Mouse (Mus musculus): Measurements from ENCODE around the gene Dock10. TPM values are rescaled to one million over a fixed set of nuclear protein-coding genes. Genes with fewer than 3 reads are reported as not detected.
A peak's percentile ranks its signal among the peaks of the same experiment; 100 is the strongest.

Gene Dock10
- polyA plus RNA-seq, 1 experiment = 3.4 TPM

DNA sequence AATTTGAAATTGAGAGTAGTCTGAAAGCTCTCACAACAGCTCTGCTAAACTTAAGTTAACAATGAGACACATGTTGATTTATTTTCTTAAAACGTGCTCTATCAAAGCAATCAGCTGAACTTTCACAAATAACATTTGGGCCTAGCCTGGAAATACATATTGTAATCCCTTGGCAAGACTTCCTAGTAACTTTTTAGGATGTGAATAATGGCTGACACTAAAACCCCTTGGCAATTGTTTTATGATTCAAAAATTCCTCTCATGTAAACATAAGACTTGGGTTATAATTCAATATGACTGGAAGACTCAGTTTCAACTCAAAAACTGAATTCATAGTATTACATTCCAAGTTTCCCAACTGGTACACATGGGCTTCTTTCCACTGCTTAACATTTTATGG, 133.0 kb downstream of the Dock10 start:
- no peaks in the 10 kb centered on the region; the same call in 1 of the 2 replicates for H3K4me1 ChIP-seq (ENCODE audit: control insufficient read depth, insufficient read depth, insufficient read length, low read length)
- no peak overlapping the region for H3K27ac ChIP-seq (replicated peaks; ENCODE audit: low read depth, low read length)

DNA sequence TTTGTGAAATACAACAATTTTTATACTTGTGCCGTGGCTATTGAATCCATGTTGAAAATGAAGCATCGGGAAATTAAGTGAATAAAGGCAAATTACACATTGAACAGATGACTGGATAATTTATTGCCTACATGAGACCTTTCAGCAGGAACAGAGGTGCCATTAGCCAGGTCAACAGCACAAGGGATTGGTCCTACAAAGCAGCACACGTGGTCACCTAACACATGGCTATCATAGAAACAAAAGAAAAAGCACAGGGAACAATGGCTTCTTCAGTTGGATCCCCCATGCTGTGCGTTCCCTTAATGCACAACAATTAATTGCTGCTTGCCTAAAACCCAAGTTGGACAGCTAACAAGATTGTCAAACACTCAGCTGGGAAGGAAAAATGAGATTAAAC, 133.8 kb downstream of the Dock10 start:
- Histone ChIP-seq H3K4me1 (ENCODE audit: control insufficient read depth, insufficient read depth, insufficient read length, low read length) (no peaks in the 10 kb centered on the region; the same call in 1 of the 2 replicates), H3K4me3 (ENCODE audit: insufficient read depth, low read depth, low read length) (no peak overlapping the region), H3K27ac (replicated peaks; ENCODE audit: low read depth, low read length) (no peak overlapping the region)

More for the DNA sequence above, 133.0 kb downstream of the Dock10 start:
- no peak overlapping the region for H3K4me3 ChIP-seq (ENCODE audit: insufficient read depth, low read depth, low read length)

DNA sequence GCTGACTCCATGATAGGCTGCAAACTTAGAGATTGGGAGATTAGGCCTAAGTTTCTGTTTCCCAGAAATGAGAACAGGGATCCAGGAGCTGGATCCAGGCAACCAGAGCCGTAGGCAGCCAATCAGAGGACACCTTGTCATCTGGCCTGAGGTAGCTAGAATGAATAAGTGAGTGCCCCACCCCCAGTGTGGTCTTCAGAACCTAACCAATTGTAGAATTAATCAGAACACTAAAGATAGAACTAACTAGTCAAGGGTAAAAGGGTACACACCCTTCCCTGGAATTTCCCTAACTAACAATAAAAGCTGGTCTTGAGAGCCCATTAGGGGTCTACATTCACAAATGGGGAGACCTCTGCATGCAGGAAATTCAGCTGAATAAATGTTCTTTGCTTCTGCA, 135.7 kb downstream of the Dock10 start:
- Histone ChIP-seq H3K4me1 (ENCODE audit: control insufficient read depth, insufficient read depth, insufficient read length, low read length) (peaks cover 2% of the 10 kb centered on the region; the same call in 1 of the 2 replicates), H3K27ac (replicated peaks; ENCODE audit: low read depth, low read length) (no peak overlapping the region), H3K4me3 (ENCODE audit: insufficient read depth, low read depth, low read length) (no peak overlapping the region)

DNA sequence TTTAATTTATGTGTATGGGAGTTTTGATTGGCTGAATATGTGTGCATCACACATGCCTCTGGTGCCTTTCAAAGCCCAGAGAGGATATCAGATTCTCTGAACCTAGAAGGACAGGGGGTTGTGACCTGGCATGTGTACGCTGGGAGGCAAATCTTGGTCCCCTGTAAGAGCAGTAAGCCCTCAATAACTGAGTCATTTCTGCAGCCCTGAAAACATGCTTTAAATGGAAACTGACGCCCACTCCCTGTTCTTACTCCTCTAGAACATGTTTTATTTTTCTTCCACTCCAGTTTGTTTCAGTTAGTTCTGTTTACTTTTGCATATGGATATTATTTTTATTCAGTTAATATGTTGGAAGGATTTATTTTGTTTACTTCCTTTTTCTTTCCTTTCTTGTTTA, 139.2 kb downstream of the Dock10 start:
- Histone ChIP-seq H3K27ac (replicated peaks; ENCODE audit: low read depth, low read length) (no peak overlapping the region), H3K4me3 (ENCODE audit: insufficient read depth, low read depth, low read length) (no peak overlapping the region), H3K4me1 (ENCODE audit: control insufficient read depth, insufficient read depth, insufficient read length, low read length) (peaks cover 2% of the 10 kb centered on the region; the same call in 1 of the 2 replicates)

DNA sequence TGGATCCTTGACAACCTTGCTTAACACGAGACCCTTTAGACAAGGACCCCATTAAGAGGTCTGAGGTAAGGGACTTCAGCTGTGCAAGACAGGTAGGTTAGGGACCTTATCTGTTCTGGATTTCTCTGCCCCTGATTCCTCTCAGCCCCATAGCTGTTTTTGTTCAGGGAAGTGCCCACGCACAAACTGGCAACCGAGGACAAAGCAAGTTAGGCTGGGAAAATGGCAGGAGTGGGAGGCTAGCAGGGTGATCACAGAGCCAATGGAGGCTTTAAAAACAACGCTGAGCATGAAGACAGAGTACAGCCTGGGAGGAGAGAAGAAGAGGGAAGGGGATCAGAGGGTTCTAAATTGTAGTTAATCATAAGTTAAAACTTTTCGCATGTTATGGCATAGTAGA, 141.7 kb downstream of the Dock10 start:
- Histone ChIP-seq H3K4me3 (ENCODE audit: insufficient read depth, low read depth, low read length) (no peak overlapping the region), H3K27ac (replicated peaks; ENCODE audit: low read depth, low read length) (no peak overlapping the region), H3K4me1 (ENCODE audit: control insufficient read depth, insufficient read depth, insufficient read length, low read length) (peaks cover 2% of the 10 kb centered on the region; the same call in 1 of the 2 replicates)

DNA sequence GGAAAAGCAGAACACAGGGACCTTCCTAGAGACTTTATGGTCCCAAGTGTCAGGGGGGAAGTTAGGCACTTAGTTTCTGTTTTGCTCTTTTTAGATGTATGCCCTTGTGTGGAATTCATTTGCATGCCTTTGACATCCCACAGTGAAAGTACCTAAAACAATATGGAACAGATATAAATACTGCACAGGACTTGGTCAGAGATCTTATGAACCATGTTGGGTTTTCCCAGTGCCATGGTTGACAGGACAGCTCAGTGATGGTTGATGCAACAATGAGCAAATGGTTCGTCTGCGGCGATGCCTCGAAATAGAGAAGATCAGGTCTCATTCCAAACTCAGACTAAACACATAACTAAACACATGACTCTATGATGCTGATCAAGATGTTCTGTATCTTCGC, 143.6 kb downstream of the Dock10 start:
- Histone ChIP-seq H3K4me3 (ENCODE audit: insufficient read depth, low read depth, low read length) (no peak overlapping the region), H3K4me1 (ENCODE audit: control insufficient read depth, insufficient read depth, insufficient read length, low read length) (0 out of 2 replicates have a peak, but pooled peaks cover 2% of the 10 kb centered on the region), H3K27ac (replicated peaks; ENCODE audit: low read depth, low read length) (no peak overlapping the region)

DNA sequence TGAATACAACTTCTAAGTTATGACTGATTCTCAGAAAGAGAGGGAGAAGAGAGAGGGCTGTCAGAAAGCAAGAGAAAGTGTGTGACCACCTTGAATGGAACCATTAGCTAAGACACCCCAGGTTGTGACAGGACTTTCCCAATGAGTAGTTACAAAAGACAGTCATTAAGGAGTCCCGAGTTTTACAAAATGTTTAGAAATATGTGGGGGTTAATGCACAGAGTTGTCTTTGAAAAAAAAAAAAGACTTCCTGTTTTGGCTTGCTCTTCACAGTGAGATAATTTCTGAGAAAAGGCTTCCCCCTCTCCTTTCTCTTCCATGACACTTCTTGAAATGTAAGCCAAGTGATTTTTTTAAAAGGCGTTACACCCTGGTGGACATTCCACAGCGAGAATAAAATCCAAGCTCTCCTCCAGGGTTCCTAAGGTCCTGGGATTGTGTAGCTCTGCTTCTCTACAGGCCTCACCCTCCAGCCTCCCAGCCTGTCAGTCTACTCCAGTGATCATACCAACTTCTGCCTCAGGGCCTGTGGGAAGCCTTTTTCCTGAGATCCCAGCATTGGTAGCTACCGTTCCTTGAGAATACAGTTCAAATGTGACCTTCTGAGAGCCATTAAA, 144.8 kb downstream of the Dock10 start:
- H3K27ac ChIP-seq (replicated peaks; ENCODE audit: low read depth, low read length) = peak overlapping the region; percentile 56
- H3K4me3 ChIP-seq (ENCODE audit: insufficient read depth, low read depth, low read length) = no peak overlapping the region
- H3K4me1 ChIP-seq (ENCODE audit: control insufficient read depth, insufficient read depth, insufficient read length, low read length) = 0 out of 2 replicates have a peak, but pooled peaks cover 2% of the 10 kb centered on the region

DNA sequence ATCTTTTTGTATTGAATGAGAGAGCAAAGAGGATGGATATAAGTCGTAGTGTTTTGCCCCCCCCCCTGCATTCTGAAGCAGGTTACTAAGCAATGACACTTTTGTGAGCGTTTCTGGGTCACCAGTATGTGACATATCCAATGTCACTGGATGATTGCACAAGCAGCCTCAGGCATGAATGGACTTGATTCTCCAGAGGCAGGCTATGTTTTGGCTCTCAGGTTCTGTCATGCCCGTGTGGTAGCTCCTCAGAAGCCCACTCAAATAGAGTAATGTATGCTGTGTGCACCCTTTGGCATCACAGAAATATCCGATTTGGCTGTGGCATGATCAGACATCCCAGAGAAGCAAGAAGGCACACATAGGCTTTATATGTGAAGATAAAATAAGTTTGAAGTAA, 150.8 kb downstream of the Dock10 start:
- H3K27ac ChIP-seq (replicated peaks; ENCODE audit: low read depth, low read length) = no peak overlapping the region
- H3K4me3 ChIP-seq (ENCODE audit: insufficient read depth, low read depth, low read length) = no peak overlapping the region
- H3K4me1 ChIP-seq (ENCODE audit: control insufficient read depth, insufficient read depth, insufficient read length, low read length) = no peaks in the 10 kb centered on the region

DNA sequence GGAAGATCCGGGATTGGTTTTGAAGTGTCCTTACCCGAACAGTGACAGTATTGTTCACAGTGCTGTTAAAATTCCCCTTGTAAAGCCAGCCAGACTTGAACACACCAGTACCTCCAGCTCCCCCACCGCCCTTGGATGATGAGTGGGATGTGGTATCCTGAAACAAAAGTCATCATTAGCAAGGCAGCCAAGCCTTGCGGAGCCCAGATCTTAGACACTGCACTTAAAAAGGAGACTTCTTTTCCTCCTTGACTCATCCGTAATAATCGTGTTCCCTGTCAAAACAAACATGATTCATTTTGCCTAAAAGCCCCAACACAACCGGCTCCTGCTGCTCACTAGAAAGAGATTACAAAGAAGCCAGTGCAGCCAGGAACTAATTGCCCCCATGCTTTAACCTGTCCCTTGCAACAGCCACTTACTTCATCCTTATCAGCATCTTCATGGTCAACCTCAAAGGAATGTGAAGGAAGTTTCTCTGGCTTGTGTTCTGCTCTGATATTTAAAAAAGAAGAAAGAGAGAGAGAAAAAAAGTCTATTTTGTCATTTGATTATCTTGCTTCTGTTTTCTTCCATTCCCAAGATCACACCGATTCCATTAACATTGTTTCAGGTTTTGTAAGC, 152.1 kb downstream of the Dock10 start:
- H3K4me1 ChIP-seq (ENCODE audit: control insufficient read depth, insufficient read depth, insufficient read length, low read length) = no peaks in the 10 kb centered on the region

DNA sequence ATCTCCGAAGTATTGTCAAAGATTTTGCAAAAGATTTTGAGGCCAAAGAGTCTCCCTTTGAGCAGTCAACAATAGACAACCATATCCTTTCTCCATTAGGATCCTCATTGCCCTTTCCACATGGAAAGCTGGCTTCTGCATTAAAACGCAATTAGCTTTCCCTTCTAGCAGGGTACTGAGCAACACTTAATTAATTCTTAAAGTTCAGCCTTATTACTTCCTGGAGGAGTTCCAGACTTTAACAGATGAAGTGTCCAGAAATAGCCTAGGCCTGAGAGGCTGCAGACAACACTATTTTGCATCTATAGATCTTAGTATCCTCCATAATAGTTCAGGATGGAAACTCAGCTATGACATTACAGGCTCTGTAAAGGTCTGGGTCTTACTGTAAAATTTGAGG, 154.0 kb downstream of the Dock10 start:
- H3K4me1 ChIP-seq (ENCODE audit: control insufficient read depth, insufficient read depth, insufficient read length, low read length) = no peaks in the 10 kb centered on the region
- H3K4me3 ChIP-seq (ENCODE audit: insufficient read depth, low read depth, low read length) = no peak overlapping the region
- H3K27ac ChIP-seq (replicated peaks; ENCODE audit: low read depth, low read length) = no peak overlapping the region

More for the DNA sequence above, 152.1 kb downstream of the Dock10 start:
- Histone ChIP-seq H3K27ac (replicated peaks; ENCODE audit: low read depth, low read length) (no peak overlapping the region), H3K4me3 (ENCODE audit: insufficient read depth, low read depth, low read length) (no peak overlapping the region)

DNA sequence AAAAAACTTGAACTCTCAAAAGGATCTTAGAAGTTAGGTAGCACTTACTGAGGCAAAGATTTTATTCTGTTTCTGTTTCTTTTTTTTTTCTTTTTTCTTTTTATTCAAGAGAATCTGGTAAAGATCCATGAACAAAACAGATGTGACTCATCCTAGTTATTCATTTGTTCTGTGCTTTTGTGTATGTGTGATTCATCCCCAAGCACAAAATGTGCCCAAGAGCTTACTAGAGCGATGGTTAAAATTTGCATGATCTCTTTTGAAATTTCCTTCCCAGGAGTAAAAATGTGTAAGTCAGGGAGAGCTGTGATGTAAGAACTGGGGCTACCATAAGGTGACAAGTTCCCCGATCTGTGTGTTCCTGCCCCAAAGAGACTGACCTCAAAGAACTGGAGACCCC, 155.2 kb downstream of the Dock10 start:
- H3K27ac ChIP-seq (replicated peaks; ENCODE audit: low read depth, low read length) = no peak overlapping the region
- H3K4me3 ChIP-seq (ENCODE audit: insufficient read depth, low read depth, low read length) = no peak overlapping the region
- H3K4me1 ChIP-seq (ENCODE audit: control insufficient read depth, insufficient read depth, insufficient read length, low read length) = no peaks in the 10 kb centered on the region

DNA sequence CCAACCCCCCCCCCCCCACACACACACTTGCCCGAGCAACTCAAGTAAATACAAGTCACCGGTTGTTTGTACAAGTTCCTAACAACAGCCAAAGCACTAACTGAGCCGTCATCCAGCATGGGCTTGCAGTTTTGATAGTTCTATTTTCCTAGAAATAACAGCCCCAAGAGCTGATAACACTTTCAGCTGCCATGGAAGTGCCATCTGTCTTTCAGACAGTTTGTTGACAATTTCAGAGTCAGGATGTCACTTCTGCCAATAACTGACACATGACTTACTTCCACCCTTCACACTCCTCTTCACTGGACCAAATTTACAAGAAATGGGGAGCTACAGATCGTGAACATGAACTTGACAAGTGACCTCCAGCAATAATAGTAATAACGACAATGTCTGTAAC, 175.0 kb downstream of the Dock10 start:
- Histone ChIP-seq H3K27ac (replicated peaks; ENCODE audit: low read depth, low read length) (no peak overlapping the region), H3K4me1 (ENCODE audit: control insufficient read depth, insufficient read depth, insufficient read length, low read length) (no peaks in the 10 kb centered on the region), H3K4me3 (ENCODE audit: insufficient read depth, low read depth, low read length) (no peak overlapping the region)

DNA sequence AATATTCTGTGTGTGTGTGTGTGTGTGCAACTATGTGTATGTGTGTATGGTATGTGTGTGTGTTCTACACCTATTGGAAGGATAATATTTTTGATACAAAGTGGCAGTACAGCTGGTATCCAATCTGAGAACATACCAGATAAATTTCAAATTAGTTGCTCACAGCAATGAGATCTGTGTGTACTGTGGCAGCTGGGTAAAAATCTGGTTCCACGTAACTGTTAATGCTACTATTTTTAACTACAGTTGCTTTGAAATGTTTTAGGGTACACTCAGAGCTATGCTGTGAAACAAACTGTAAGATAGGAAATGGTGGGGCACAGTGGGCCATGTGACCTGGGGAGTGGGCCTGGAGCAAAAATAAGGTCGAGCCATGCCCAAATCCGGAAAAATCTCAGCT, 176.1 kb downstream of the Dock10 start:
- no peak overlapping the region for H3K4me3 ChIP-seq (ENCODE audit: insufficient read depth, low read depth, low read length)
- H3K4me1 ChIP-seq (ENCODE audit: control insufficient read depth, insufficient read depth, insufficient read length, low read length) = no peaks in the 10 kb centered on the region
- H3K27ac ChIP-seq (replicated peaks; ENCODE audit: low read depth, low read length) = no peak overlapping the region

DNA sequence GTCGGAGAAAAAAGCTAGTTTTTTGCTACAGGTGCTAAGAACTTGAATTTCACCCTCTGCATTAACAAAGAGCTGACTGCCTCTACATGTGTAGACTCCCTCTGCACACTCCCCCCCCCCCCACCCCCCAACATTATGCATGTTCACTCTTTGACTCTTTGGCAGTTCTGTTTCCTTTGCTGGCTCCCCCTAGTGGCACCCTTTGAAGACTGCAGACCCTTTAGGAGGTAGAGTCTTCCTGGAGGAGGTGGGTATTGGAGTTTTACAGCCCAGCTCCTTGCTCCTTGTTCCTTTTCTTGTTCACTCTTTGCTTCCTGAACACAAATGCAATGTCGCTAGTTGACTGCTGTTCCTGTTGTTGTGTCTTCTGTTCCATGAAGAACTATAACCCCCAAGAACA, 181.4 kb downstream of the Dock10 start:
- Histone ChIP-seq H3K4me1 (ENCODE audit: control insufficient read depth, insufficient read depth, insufficient read length, low read length) (no peaks in the 10 kb centered on the region), H3K4me3 (ENCODE audit: insufficient read depth, low read depth, low read length) (no peak overlapping the region), H3K27ac (replicated peaks; ENCODE audit: low read depth, low read length) (no peak overlapping the region)

DNA sequence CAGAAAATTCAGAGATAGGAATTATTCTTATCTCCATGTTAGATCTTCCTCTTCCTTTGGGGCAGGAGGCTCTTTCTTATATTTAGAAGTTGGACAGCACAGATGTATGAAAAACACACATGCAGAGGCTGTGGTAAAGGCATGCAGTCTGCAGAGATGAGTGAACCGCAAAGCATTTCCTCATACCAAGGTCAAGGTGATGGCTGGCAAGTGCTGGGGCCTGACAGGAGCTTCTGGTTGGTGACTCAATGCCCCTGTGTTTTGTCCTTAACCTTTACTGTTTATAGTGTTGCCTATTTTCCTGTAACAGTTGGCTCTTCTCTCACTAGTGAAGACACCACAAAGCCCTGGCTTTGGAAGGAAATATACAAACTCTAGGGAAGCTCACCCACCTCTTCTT, 201.9 kb downstream of the Dock10 start:
- no peak overlapping the region for H3K4me3 ChIP-seq (ENCODE audit: insufficient read depth, low read depth, low read length)
- H3K27ac ChIP-seq (replicated peaks; ENCODE audit: low read depth, low read length) = no peak overlapping the region
- 0 out of 2 replicates have a peak, but pooled peaks cover 4% of the 10 kb centered on the region for H3K4me1 ChIP-seq (ENCODE audit: control insufficient read depth, insufficient read depth, insufficient read length, low read length)

DNA sequence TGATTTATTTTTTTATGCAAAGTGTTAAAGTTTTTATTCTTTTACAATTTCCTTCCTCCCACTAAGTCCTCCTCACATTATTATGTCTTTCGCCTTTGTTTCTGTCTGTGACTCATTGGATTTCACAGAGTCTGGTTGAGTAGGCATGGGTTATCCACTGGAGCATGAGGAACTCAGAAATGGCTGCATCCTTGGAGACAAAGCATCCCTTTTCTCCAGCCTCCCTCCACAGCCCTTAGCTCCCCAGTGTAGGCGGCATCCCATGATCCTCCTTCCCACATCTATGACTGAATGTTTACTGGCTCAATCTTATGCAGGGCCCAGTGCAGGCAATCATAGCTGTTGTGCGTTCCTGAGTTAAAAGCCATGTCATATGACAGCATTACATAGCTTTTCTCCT, 216.8 kb downstream of the Dock10 start:
- no peak overlapping the region for H3K4me3 ChIP-seq (ENCODE audit: insufficient read depth, low read depth, low read length)
- H3K27ac ChIP-seq (replicated peaks; ENCODE audit: low read depth, low read length) = no peak overlapping the region
- H3K4me1 ChIP-seq (ENCODE audit: control insufficient read depth, insufficient read depth, insufficient read length, low read length) = no peaks in the 10 kb centered on the region

All from brown adipose tissue, adult 24 weeks (tissue).